Mouse (Mus musculus) testis, adult 2 months (tissue): ENCODE results near the gene Crtc3.

ENCODE experiments used
- CTCF ChIP-seq: fragments of 200-500 bp; IDR thresholded peaks from 2 replicates; pipeline ENCODE4 v1.5.1; 2012; ENCODE audit warnings: low read depth, mild to moderate bottlenecking, inconsistent platforms, low read length, moderate library complexity; ENCODE audit not compliant: control insufficient read depth, insufficient read depth, insufficient replicate concordance
- POLR2A ChIP-seq: fragments of 200-500 bp; IDR thresholded peaks from 2 replicates; pipeline ENCODE4 v1.6.1; 2012; ENCODE audit warnings: low read depth, mild to moderate bottlenecking, inconsistent platforms, low read length, moderate library complexity; ENCODE audit not compliant: control insufficient read depth

- TF ChIP-seq CTCF (no peak), POLR2A (no peak)
These were observed 36.4 kb downstream of the Crtc3 start for GRCm38 (mm10) chr7:80652289-80652688.
